Mouse (Mus musculus): ENCODE measurements around the gene Cerkl. TPM values are rescaled to one million over a fixed set of nuclear protein-coding genes. Genes with fewer than 3 reads are reported as not detected.

Gene Cerkl
- 0.15 and 0.50 TPM in 2 replicates for polyA plus RNA-seq (2015; fragmentation: Nextera tagmentation; extraction: Ambion mirVana)

DNA sequence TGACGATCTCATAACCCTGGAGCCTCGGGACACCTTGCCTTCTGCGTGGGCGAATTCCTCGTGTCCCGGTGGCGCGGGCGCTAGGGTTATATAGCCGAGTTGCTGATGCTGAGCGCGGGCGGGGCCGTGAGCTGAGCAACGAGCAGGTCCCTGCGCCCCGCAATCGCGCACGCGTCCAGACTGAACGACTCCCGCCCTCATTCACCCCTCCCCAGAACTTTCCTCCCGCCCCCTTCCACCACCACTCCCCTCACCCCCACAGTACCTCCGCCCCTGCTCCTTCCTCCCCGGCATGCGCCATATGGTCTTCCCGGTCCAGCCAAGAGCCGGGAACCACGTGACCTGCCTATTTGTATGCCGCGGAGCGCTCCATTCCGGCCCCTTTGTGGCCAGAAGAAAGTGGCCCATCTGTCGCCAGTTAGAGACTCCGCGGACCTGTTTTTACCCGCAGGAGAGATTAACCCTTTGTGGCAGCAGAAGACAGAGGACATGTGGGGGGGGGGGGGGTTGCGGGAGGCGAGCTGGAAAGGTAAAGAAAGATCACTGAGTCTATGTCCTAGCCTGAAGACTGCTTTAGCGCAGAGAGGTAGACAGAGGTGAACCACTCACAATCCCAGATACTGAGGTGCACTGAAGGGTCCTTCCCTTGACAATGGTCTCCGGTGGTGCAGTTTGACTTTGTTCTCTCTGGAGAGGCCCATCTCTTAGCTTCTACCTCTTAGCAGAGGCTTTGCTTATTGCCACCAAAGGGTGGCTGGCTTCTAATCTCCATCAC lies at the start of gene Cerkl, which contains the start of gene Neurod1:
Gene Cerkl, minus strand, starts transcription at position 211 of the 775 bp plus-strand sequence.
Gene Neurod1, minus strand, starts transcription at position 177 of the 775 bp plus-strand sequence.

Other genes starting within 250 kb of the Cerkl start
- 3.6 and 3.7 TPM in 2 replicates for gene Itga4, start 201.4 kb downstream of the Cerkl start, polyA plus RNA-seq (2015; fragmentation: Nextera tagmentation; extraction: Ambion mirVana)
- not detected in 2 replicates for gene Neurod1, start within 50 bp of the Cerkl start, polyA plus RNA-seq (2015; fragmentation: Nextera tagmentation; extraction: Ambion mirVana)
- 3.6 and 4.4 TPM in 2 replicates for gene Itprid2, start 178.6 kb upstream of the Cerkl start, polyA plus RNA-seq (2015; fragmentation: Nextera tagmentation; extraction: Ambion mirVana)

All from skeletal muscle tissue, postnatal 0 days (tissue).